Mouse (Mus musculus) limb, embryonic 11.5 days (tissue): ENCODE results near the gene 1700024P04Rik. TPM values are rescaled to one million over a fixed set of nuclear protein-coding genes. Genes with fewer than 3 reads are reported as not detected.

Experiments
- ATAC-seq: fragments of 200-750 bp; cut with Nextera tagmentation; 2 replicates; pipeline ENCODE4 v1.8.0; 2017; ENCODE audit warnings: low read depth; ENCODE audit not compliant: insufficient number of reproducible peaks, low FRiP score, low TSS enrichment
- DNase-seq: peaks from one replicate; pipeline ENCODE4 v3.0.0-alpha.2; 2015; ENCODE audit warnings: low spot score
- H3K27ac ChIP-seq: fragments of 300-500 bp; sonication (generic); replicated peaks from 2 replicates; pipeline ENCODE4 v1.5.1; 2014; ENCODE audit warnings: low read depth, mild to moderate bottlenecking, low read length
- H3K27me3 ChIP-seq: fragments of 300-500 bp; sonication (generic); 2 replicates; pipeline ENCODE4 v1.6.1; 2014; ENCODE audit warnings: mild to moderate bottlenecking, low read length, mixed read lengths; ENCODE audit not compliant: control insufficient read depth, insufficient read depth
- H3K36me3 ChIP-seq: fragments of 300-500 bp; sonication (generic); 2 replicates; pipeline ENCODE4 v1.6.1; 2014; ENCODE audit warnings: mild to moderate bottlenecking, low read length, moderate library complexity, mixed read lengths; ENCODE audit not compliant: control insufficient read depth, insufficient read depth
- H3K4me1 ChIP-seq: fragments of 300-500 bp; sonication (generic); 2 replicates; pipeline ENCODE4 v1.6.1; 2014; ENCODE audit warnings: low read length, mixed read lengths; ENCODE audit not compliant: control insufficient read depth, insufficient read depth
- H3K4me2 ChIP-seq: fragments of 300-500 bp; sonication (generic); 2 replicates; pipeline ENCODE4 v1.6.1; 2014; ENCODE audit warnings: low read depth, mild to moderate bottlenecking, moderate library complexity; ENCODE audit not compliant: severe bottlenecking
- H3K4me3 ChIP-seq: fragments of 300-500 bp; sonication (generic); 2 replicates; pipeline ENCODE4 v1.5.1; 2014; ENCODE audit warnings: low read depth, low read length
- H3K9ac ChIP-seq: fragments of 300-500 bp; sonication (generic); 2 replicates; pipeline ENCODE4 v1.6.1; 2014; ENCODE audit warnings: mild to moderate bottlenecking, low read length
- H3K9me3 ChIP-seq: fragments of 300-500 bp; sonication (generic); 2 replicates; pipeline ENCODE4 v1.6.1; 2016; ENCODE audit warnings: low read length; ENCODE audit not compliant: control insufficient read depth
- WGBS: fragments of 180-500 bp; shearing (Covaris S2); extraction: QIAGEN DNeasy Blood & Tissue Kit; methylation state at CpG from one replicate; pipeline ENCODE4 v1.1.7; 2014; 5-methylcytosine and 5-hydroxymethylcytosine counted together
- polyA plus RNA-seq: library from polyadenylated mRNA; unstranded; fragments of >200 nt; fragmentation: Nextera tagmentation; extraction: Ambion mirVana; gene quantifications from 2 replicates; pipeline ENCODE4 v1.2.1, GENCODE M21; 2014

Gene 1700024P04Rik
- polyA plus RNA-seq, 1 experiment from 2014 or later: not detected

DNA sequence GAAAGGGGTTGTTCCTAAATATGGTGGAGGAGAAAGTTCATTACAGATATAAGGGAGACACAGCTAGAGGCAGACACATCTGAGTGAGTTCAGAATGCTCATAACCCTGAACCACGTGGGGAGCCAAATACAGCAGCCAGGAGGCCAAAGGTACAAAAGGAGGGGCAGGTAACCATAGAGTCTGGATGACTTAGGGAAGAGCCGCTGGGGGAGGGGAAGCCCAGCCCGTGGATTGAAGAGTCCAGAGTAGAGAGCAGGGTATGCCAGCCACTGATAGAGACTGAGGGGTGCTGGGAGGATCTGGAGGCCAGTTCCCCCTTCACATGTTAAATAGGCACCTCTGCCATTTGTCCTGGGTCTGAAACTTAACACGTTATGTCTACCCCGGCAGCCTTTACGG, 28.7 kb downstream of the 1700024P04Rik start:
- WGBS: 66% methylated on average over 6 of the region's 6 CpGs
- H3K27ac ChIP-seq: no peak overlapping the region
- ATAC-seq (no peak), DNase-seq (no peak)
- H3K4me3 ChIP-seq: no peak overlapping the region
- no peaks in the 10 kb centered on the region for H3K36me3 ChIP-seq
- no peak overlapping the region for H3K9ac ChIP-seq
- no peaks in the 10 kb centered on the region for H3K9me3 ChIP-seq
- no peaks in the 10 kb centered on the region for H3K27me3 ChIP-seq
- H3K4me1 ChIP-seq: no peaks in the 10 kb centered on the region
- H3K4me2 ChIP-seq: no peak overlapping the region

GRCm38 (mm10) chr13:98955226-98955625, 29.1 kb downstream of the 1700024P04Rik start:
- Histone ChIP-seq H3K36me3 (no peaks in the 10 kb centered on the region), H3K27ac (no peak overlapping the region), H3K27me3 (no peaks in the 10 kb centered on the region), H3K9ac (no peak overlapping the region), H3K4me1 (no peaks in the 10 kb centered on the region), H3K4me3 (no peak overlapping the region), H3K9me3 (no peaks in the 10 kb centered on the region), H3K4me2 (no peak overlapping the region)
- WGBS: 66% methylated on average over 5 of the region's 5 CpGs
- no peak for ATAC-seq
- DNase-seq: no peak

DNA sequence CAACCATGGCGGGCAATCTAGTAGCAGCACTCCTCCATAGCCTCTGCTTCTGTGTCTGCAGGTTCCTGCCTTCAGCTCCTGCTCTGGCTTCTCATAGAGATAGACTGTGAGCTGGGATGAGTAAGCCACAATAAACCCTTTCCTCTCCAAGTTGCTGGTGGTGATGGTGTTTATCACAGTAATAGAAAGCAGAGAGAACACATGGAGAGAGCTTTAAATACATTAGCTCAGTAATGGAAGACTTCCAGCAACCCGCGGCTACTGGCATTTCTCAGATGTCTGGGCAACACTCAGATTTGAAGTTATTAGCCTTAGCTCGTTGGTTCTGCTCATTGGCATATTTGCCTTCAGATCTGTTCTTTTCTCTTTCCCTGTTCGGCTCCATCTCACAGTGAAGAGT, 30.5 kb downstream of the 1700024P04Rik start:
- 85% methylated on average over 5 of the region's 5 CpGs for WGBS
- DNase-seq (no peak), ATAC-seq (no peak)
- H3K4me3 ChIP-seq: no peak overlapping the region
- H3K9me3 ChIP-seq: no peaks in the 10 kb centered on the region
- H3K4me2 ChIP-seq: no peak overlapping the region
- no peaks in the 10 kb centered on the region for H3K36me3 ChIP-seq
- H3K4me1 ChIP-seq: no peaks in the 10 kb centered on the region
- H3K27ac ChIP-seq: no peak overlapping the region
- no peaks in the 10 kb centered on the region for H3K27me3 ChIP-seq
- no peak overlapping the region for H3K9ac ChIP-seq

DNA sequence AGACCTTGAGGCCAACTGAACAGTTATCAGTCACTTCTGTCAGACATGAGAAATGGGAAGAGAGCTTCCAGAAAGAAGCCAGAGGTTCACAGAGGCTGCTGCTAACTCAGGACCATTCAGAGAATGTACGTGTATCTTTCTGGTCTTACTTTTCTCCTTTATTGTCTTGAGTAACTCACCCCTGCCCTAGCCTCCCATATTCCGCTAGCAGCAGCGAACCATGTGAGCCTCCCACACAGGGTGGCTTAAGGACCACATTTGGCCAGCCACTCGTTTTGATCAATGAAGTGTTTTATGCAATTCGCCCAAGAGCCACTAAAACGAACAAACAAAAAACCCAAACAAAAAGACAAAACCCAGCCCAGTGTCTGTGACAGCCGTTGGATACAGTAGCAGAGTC, 32.4 kb downstream of the 1700024P04Rik start:
- ATAC-seq: no peak
- Histone ChIP-seq H3K9ac (no peak overlapping the region), H3K27ac (no peak overlapping the region), H3K4me3 (no peak overlapping the region), H3K4me1 (no peaks in the 10 kb centered on the region), H3K36me3 (no peaks in the 10 kb centered on the region), H3K27me3 (no peaks in the 10 kb centered on the region), H3K9me3 (no peaks in the 10 kb centered on the region), H3K4me2 (no peak overlapping the region)
- no peak for DNase-seq
- 78% methylated on average over 7 of the region's 7 CpGs for WGBS

- ATAC-seq (no peak), DNase-seq (no peak)
- H3K9me3 ChIP-seq: no peaks in the 10 kb centered on the region
- no peak overlapping the region for H3K4me3 ChIP-seq
- no peak overlapping the region for H3K27ac ChIP-seq
- no peaks in the 10 kb centered on the region for H3K4me1 ChIP-seq
- H3K9ac ChIP-seq: no peak overlapping the region
- 55% methylated on average over 4 of the region's 4 CpGs for WGBS
- no peaks in the 10 kb centered on the region for H3K27me3 ChIP-seq
- no peaks in the 10 kb centered on the region for H3K36me3 ChIP-seq
- H3K4me2 ChIP-seq: no peak overlapping the region
Observed at GRCm38 (mm10) chr13:98948146-98948545, 36.2 kb downstream of the 1700024P04Rik start.

GRCm38 (mm10) chr13:98946434-98946833, 37.9 kb downstream of the 1700024P04Rik start:
- ATAC-seq (no peak), DNase-seq (no peak)
- Histone ChIP-seq H3K4me1 (peaks cover 3% of the 10 kb centered on the region; the same call in 1 of the 2 replicates), H3K27ac (no peak overlapping the region), H3K27me3 (no peaks in the 10 kb centered on the region), H3K4me2 (no peak overlapping the region), H3K36me3 (no peaks in the 10 kb centered on the region), H3K9me3 (no peaks in the 10 kb centered on the region), H3K4me3 (no peak overlapping the region), H3K9ac (no peak overlapping the region)
- WGBS: 82% methylated on average over 7 of the region's 7 CpGs

- H3K36me3 ChIP-seq: no peaks in the 10 kb centered on the region
- no peaks in the 10 kb centered on the region for H3K27me3 ChIP-seq
- no peak for ATAC-seq
- H3K4me3 ChIP-seq: no peak overlapping the region
- H3K4me1 ChIP-seq: peaks cover 3% of the 10 kb centered on the region; the same call in 1 of the 2 replicates
- DNase-seq: no peak
- no peak overlapping the region for H3K4me2 ChIP-seq
- H3K27ac ChIP-seq: no peak overlapping the region
- no peak overlapping the region for H3K9ac ChIP-seq
- WGBS: 62% methylated on average over 3 of the region's 3 CpGs
- no peaks in the 10 kb centered on the region for H3K9me3 ChIP-seq
Observed at GRCm38 (mm10) chr13:98945908-98946307, 38.5 kb downstream of the 1700024P04Rik start.

DNA sequence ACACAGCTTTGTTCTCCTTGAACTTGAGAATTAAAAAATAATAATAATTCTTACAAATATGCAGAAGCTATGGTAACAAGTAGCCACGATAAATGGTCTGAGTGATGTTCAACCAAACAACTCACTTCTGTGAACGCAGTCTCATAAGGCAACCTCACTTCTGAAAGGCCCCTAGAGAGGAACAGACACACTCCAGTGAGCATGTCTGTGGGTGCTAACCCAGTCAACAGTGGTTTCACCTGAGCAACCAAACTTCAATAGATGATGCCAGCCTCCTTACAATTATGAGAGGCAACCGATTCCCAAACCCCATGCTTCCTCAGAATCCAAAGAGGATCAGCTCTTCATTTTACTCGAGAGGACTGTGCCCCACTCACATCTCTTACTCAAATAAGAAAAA, 39.0 kb downstream of the 1700024P04Rik start:
- 96% methylated on average over 4 of the region's 4 CpGs for WGBS
- Histone ChIP-seq H3K36me3 (no peaks in the 10 kb centered on the region), H3K4me3 (no peak overlapping the region), H3K27me3 (no peaks in the 10 kb centered on the region), H3K9ac (no peak overlapping the region), H3K4me2 (no peak overlapping the region), H3K4me1 (peaks cover 3% of the 10 kb centered on the region; the same call in 1 of the 2 replicates), H3K9me3 (no peaks in the 10 kb centered on the region), H3K27ac (no peak overlapping the region)
- ATAC-seq: no peak
- no peak for DNase-seq

DNA sequence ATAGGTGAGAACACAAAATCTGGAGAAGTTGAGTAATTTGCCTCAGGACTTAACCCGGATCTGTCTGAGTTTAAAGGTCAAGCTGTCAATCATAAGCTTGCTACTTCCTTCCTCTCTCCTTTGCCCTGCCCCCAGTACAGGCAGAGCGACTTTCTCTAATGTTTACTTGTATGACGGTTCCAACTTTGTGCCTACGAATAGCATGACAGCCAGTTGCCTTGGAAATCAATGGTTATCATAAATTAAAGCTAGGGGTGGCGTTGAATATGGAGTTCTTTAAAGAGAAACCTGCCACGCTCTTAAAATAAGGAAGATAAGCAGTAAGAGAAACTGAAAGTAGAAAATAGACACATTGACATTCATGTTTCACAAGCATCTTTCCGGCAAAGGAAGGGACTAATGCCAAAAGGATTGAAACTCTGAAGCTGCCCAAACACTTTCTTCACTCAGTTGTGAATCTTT, 39.7 kb downstream of the 1700024P04Rik start:
- H3K27me3 ChIP-seq: no peaks in the 10 kb centered on the region
- H3K27ac ChIP-seq: no peak overlapping the region
- no peak overlapping the region for H3K4me2 ChIP-seq
- H3K36me3 ChIP-seq: no peaks in the 10 kb centered on the region
- no peaks in the 10 kb centered on the region for H3K9me3 ChIP-seq
- H3K9ac ChIP-seq: no peak overlapping the region
- H3K4me3 ChIP-seq: no peak overlapping the region
- WGBS: 80% methylated on average over 7 of the region's 7 CpGs
- ATAC-seq: no peak
- H3K4me1 ChIP-seq: peaks cover 3% of the 10 kb centered on the region; the same call in 1 of the 2 replicates
- DNase-seq: no peak
